Mouse (Mus musculus) frontal cortex, postnatal 36 days (tissue): ENCODE data around the gene Gm15294.

Experiments used
- DNase-seq, 2 experiments: peaks; one replicate each; pipeline ENCODE4 v3.0.0; 2022; ENCODE audit warnings: low spot score in 2 of 2

The Gm15294 gene

DNA sequence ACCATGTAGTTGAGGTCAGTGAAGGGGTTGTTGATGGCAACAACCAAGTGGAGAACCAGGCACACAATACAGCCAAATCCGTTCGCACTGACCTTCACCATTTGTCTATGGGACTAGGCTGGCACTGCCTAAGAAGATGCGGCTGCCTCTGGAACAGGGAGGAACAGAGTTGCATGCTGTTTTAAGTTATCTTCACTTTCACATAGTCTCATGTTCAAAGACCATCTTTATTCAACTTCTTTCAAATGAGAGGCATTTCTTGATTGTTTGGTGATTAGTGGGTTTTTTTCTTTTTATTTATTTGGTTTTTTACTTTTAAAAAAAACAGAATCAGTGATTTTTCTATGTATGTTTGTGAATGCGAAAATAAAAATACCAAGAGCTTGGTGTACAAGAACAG lies at the start of gene Gm15294:
TSS of gene Gm15294 (minus strand) at position 101 of the 400 bp plus-strand sequence.
- DNase-seq, result no peak

DNA sequence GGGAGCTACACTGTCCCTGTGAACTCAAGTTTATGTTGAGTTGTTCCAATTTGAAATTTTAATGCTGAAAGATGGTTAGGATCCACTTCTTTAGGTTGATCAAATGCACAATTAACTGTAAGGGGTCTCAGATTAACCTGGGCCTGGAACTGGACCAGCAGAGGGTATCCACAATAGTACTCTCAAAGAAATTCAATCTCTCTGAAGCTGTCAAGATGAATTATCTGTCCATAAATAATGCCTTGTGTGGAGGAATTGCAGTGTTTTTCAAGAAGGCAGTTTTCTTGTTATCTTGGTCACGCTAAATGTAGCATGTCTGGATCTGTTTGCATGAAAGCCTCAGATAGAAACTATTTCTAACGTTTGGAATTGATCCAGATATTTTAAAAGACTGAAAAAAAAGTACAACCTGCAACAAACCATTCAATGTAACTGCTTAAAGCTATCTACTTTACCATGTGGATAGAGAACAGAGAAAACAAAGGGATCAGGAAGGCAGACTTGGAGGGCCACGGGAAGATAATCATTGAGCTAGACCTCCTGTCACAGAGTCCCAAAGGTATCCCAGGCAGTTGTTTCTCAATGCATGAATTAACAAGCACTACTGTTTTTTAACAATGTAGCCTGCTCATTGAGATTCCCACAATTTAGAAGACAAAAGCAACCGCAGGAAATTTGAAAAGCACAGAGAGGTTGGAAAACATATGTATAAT lies 9.5 kb upstream of the Gm15294 start:
- DNase-seq, result no peak

DNA sequence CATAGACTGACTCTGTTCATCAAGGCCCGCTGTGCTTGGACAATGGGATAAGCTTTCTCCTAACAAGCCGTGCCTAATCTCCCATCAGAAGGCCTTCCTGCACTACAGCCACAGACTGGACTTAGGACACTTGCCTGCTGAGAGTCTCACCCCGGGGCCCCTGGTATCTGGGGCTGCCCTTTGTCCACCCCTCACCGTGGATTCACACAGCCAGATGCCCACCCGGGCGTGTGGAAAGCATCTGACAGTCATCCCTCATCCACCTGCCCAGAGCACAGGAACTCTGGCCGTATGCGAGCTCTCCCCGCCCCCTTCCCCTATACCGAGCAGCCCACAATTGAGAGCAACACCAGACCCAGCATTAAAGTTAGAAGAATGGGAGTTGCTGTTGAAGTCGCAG lies 1.0 kb downstream of the Gm15294 start:
- no peak for DNase-seq

DNA sequence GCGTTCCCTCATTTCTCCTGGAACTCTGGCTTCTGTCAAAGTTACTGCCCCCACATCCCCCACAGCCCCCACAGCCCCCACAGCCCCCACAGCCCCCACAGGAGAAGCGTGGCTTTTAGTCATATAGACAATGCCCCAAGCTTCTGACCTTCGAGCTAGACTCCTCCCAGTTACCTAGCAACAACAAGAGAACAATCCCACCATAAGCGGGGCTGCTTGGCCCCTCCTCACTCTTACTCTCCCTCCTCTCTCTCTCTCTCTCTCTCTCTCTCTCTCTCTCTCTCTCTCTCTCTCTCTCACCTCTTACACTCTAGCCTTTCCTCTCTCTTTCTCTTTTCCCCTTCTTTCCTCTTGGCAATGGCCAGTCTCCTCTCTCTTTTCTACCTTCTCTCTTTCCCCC lies 1.4 kb downstream of the Gm15294 start:
- DNase-seq, result no peak

DNA sequence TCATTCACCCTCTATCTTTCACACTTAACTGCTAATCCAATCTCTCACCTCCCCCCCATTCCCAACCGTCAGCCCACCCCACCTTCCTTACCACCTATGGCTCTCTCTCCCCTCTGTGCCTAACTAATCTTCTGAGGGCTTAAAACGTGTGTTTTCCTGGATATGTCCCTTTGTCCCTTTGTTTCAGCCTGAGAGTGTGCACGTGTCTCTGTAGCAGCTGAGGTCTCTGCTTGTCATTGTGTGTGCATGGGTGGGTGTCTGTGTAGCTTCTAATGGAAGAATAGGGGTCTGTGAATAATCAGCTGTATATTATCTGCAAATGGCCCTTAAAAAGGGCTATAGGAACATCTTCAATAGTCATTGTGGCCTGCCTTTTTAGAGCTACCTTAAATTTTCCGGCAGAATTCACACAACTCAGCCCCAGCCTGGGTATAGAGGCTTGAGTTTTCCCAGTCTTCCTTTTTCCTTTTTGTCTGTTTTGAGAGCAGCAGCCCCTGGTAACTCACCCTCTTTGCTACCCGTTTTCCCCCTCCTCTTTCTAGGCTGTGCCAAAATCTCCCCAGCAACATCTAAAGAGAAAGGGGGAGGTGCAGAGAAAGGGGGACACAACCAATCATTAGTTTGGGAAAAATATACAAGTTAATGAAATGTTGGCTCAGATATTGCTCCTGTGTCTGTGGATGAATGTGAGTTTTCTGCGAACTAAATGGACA lies 19.2 kb downstream of the Gm15294 start:
- DNase-seq, result no peak
